ENCODE assay signal across 24 mouse cellular contexts in genomic region chr9:61206725-61207365, GRCm38 (mm10).
DNase-seq lines count a peak whose midpoint lies in the region; ATAC-seq lines count a peak whose summit lies in the region.
"Had no signal": no experiment of that assay in that cellular context is flagged by ENCODE, and none has a peak within 500 bp of the region (broad histone marks: within the 10 kb centered on the region; RNA-seq: fewer than 3 reads in every experiment).

No protein-coding gene starts in this region.

- no peak overlapping the region for H3K4me2 ChIP-seq in hindbrain, embryonic 13.5 days
- H3K4me2 ChIP-seq: embryonic facial prominence, embryonic 15.5 days; heart, embryonic 13.5 days; limb, embryonic 15.5 days; lung, embryonic 14.5 days had no signal

- H3K4me3 ChIP-seq in hindbrain, embryonic 13.5 days: no peak overlapping the region
- H3K4me3 ChIP-seq: embryonic facial prominence, embryonic 15.5 days; heart, adult 2 months; heart, embryonic 13.5 days; limb, embryonic 15.5 days had no signal

- peaks cover 26% of the 10 kb centered on the region for H3K4me1 ChIP-seq in hindbrain, embryonic 13.5 days (replicated peaks)

- H3K9ac ChIP-seq in hindbrain, embryonic 13.5 days: no peak overlapping the region
- H3K9ac ChIP-seq: embryonic facial prominence, embryonic 15.5 days; heart, embryonic 13.5 days; limb, embryonic 15.5 days; liver, embryonic 14.5 days; lung, embryonic 14.5 days had no signal

- intact Hi-C loops in left cerebral cortex, postnatal 4 days (cut with DNase I): no loop called here
- intact Hi-C loops in left cerebral cortex, postnatal 10 days (cut with DNase I): no loop called here

- DNase-seq in left cerebral cortex, postnatal 4 days: peak; percentile 22
- DNase-seq in left cerebral cortex, postnatal 10 days (ENCODE audit: extremely low spot score in 1 of 2, low spot score in 2 of 2): no peak
- peak; percentile 29 for DNase-seq in retina, postnatal 1 day
- DNase-seq in retina, embryonic 14.5 days (ENCODE audit: low spot score): no peak
- DNase-seq in cerebellum, adult 18-20 months: no peak
- DNase-seq in frontal cortex, postnatal 10 days (ENCODE audit: low spot score in 2 of 2): no peak
- DNase-seq: adrenal gland, adult 2 months; cerebellum, postnatal 36 days; embryo, embryonic 11 days; gastrocnemius, postnatal 25 days; heart, adult 2 months; kidney, adult 18-20 months; layer of hippocampus, adult 9-11 months; lung, embryonic 14.5 days; right cerebral cortex, adult 18-20 months; right cerebral cortex, postnatal 4 days; thymus, postnatal 14 days had no signal

- no peaks in the 10 kb centered on the region for H3K9me3 ChIP-seq in hindbrain, embryonic 13.5 days
- H3K9me3 ChIP-seq: embryonic facial prominence, embryonic 15.5 days; heart, embryonic 13.5 days; limb, embryonic 15.5 days had no signal

- 36% methylated on average over 13 of the region's 13 CpGs for WGBS in hindbrain, embryonic 13.5 days

- H3K27me3 ChIP-seq in hindbrain, embryonic 13.5 days: peaks cover 8% of the 10 kb centered on the region
- H3K27me3 ChIP-seq: limb, embryonic 15.5 days had no signal

- peak overlapping the region; percentile 46 for H3K27ac ChIP-seq in hindbrain, embryonic 13.5 days
- H3K27ac ChIP-seq: embryonic facial prominence, embryonic 15.5 days; heart, adult 2 months; heart, embryonic 13.5 days; kidney, postnatal 0 days; limb, embryonic 15.5 days; liver, embryonic 14.5 days had no signal

- H3K36me3 ChIP-seq in hindbrain, embryonic 13.5 days: no peaks in the 10 kb centered on the region
- H3K36me3 ChIP-seq: embryonic facial prominence, embryonic 15.5 days; heart, embryonic 13.5 days; limb, embryonic 15.5 days had no signal

- ATAC-seq in hindbrain, embryonic 13.5 days (ENCODE audit: low FRiP score): peak; percentile 85
- ATAC-seq: inflammation-experienced regulatory T-cells, adult 6 months had no signal

Comparison
In these comparisons a context has a peak if more than half of its experiments do, and no peak if none do; other contexts are left out.
1. DNase-seq: peak in left cerebral cortex, postnatal 4 days (single experiment) and retina, postnatal 1 day (single experiment); none in left cerebral cortex, postnatal 10 days (0 of 2), retina, embryonic 14.5 days (single experiment), cerebellum, adult 18-20 months (0 of 2) and frontal cortex, postnatal 10 days (0 of 2).